Mouse (Mus musculus): ENCODE data around the gene Tpo. TPM values are rescaled to one million over a fixed set of nuclear protein-coding genes. Genes with fewer than 3 reads are reported as not detected.
A peak's percentile ranks its signal among the peaks of the same experiment; 100 is the strongest.

Tpo gene
- polyA plus RNA-seq, 1 experiment from 2014 or later = not detected

- 31% methylated on average over 1 of the region's 1 CpGs for WGBS
- Histone ChIP-seq H3K9me3 (no peaks in the 10 kb centered on the region), H3K27me3 (ENCODE audit: poor library complexity, severe bottlenecking) (no peaks in the 10 kb centered on the region), H3K4me1 (peaks cover 5% of the 10 kb centered on the region; the same call in 1 of the 2 replicates), H3K27ac (no peak overlapping the region), H3K4me3 (no peak overlapping the region), H3K36me3 (replicated peaks) (no peaks in the 10 kb centered on the region)
- DNase-seq (ENCODE audit: extremely low spot score, low spot score) = no peak
Observed at GRCm38 (mm10) chr12:30061503-30062117, 70.8 kb downstream of the Tpo start.

DNA sequence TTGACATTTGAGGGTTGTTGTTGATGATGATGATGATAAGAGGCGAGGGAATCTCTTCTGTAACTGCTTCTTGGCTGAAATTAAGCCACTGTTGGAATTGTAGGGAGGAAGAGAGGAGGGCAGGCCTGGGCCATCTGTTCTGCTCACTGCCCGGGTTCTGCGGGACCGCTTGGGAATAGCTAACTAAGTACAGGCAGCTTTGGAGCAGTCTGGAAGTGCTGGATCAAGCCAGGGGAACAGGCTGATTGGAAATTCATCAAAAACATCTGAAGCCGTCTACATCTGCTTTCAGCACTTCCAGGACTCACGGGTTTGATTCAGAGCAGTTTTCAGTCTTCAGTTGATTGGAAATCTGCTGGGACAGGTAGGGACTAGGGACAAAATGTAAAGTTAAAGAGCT is 74.4 kb downstream of the Tpo start:
- Histone ChIP-seq H3K27ac (no peak overlapping the region), H3K9me3 (no peaks in the 10 kb centered on the region), H3K27me3 (ENCODE audit: poor library complexity, severe bottlenecking) (no peaks in the 10 kb centered on the region), H3K4me1 (peaks cover 5% of the 10 kb centered on the region; the same call in 1 of the 2 replicates), H3K36me3 (replicated peaks) (no peaks in the 10 kb centered on the region), H3K4me3 (no peak overlapping the region)
- WGBS = 77% methylated on average over 6 of the region's 6 CpGs
- DNase-seq (ENCODE audit: extremely low spot score, low spot score) = no peak

DNA sequence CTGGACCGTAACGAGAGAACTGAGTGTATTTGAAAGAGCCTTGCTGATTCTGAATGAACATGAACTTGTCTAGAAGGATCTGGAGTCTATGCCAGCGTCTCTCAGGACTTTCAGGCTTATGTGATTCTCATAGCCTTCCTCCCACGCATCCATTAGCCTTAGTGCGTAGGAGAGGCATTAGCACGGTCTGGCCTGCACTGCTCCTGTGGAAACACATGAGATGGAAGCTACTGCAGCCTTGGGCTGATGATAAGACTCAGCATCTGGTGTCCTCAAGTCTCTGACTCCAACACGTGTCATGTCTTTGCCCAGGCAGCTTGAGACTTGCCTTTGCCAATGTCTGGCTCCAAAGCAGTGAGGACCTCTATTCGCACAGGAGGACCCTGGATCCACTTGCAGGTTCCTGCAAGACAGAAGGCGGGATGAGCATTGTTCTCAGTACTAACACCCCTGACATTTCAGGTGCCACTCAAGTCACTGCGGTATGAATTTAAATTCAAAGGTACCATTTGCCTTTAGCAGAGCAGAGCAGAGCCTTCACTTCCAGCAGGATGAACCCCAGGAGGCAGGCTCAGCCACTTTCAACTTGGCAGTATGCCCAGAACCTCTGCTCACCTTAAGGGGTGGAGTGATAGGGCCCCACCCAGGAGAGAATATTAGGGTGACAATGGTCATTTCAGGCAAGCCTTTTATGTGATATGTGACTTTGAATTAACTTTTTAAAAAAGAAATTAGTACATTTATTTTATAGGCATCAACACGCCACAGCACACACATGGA is 77.5 kb downstream of the Tpo start:
- no peak for DNase-seq (ENCODE audit: extremely low spot score, low spot score)
- H3K27me3 ChIP-seq (ENCODE audit: poor library complexity, severe bottlenecking) = no peaks in the 10 kb centered on the region
- H3K27ac ChIP-seq = no peak overlapping the region
- no peaks in the 10 kb centered on the region for H3K9me3 ChIP-seq
- 94% methylated on average over 11 of the region's 11 CpGs for WGBS
- no peaks in the 10 kb centered on the region for H3K4me1 ChIP-seq
- H3K36me3 ChIP-seq (replicated peaks) = no peaks in the 10 kb centered on the region
- no peak overlapping the region for H3K4me3 ChIP-seq

- Histone ChIP-seq H3K9me3 (no peaks in the 10 kb centered on the region), H3K36me3 (replicated peaks) (no peaks in the 10 kb centered on the region), H3K27me3 (ENCODE audit: poor library complexity, severe bottlenecking) (no peaks in the 10 kb centered on the region), H3K27ac (no peak overlapping the region), H3K4me3 (no peak overlapping the region), H3K4me1 (no peaks in the 10 kb centered on the region)
- DNase-seq (ENCODE audit: extremely low spot score, low spot score) = peak; percentile 47
- 19% methylated on average over 4 of the region's 4 CpGs for WGBS
Observed at GRCm38 (mm10) chr12:30050235-30050634, 82.2 kb downstream of the Tpo start.

GRCm38 (mm10) chr12:30049818-30050217 is 82.6 kb downstream of the Tpo start:
- Histone ChIP-seq H3K9me3 (no peaks in the 10 kb centered on the region), H3K27ac (no peak overlapping the region), H3K4me3 (no peak overlapping the region), H3K4me1 (no peaks in the 10 kb centered on the region), H3K36me3 (replicated peaks) (no peaks in the 10 kb centered on the region), H3K27me3 (ENCODE audit: poor library complexity, severe bottlenecking) (no peaks in the 10 kb centered on the region)
- 82% methylated on average over 9 of the region's 9 CpGs for WGBS
- no peak for DNase-seq (ENCODE audit: extremely low spot score, low spot score)

DNA sequence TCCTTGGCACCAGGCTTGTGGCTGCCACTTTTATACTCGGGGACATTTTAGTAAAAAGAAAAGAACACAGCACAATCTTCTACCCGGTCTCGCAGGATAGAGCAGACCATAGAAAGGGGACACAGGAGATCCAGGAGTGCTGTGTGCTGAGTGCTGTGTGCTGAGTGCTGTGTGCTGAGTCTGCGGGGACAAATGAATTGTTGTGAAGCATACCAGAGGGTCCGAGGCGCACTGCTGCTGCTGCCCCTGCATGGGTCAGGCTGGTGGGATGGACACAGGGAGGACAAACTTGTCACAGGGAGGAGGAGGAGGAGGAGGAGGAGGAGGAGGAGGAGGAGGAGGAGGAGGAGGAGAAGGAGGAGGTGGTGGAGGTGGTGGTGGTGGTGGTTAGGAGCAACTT is 83.6 kb downstream of the Tpo start:
- DNase-seq (ENCODE audit: extremely low spot score, low spot score) = no peak
- H3K9me3 ChIP-seq = no peaks in the 10 kb centered on the region
- H3K4me3 ChIP-seq = no peak overlapping the region
- no peak overlapping the region for H3K27ac ChIP-seq
- H3K36me3 ChIP-seq (replicated peaks) = no peaks in the 10 kb centered on the region
- no peaks in the 10 kb centered on the region for H3K27me3 ChIP-seq (ENCODE audit: poor library complexity, severe bottlenecking)
- H3K4me1 ChIP-seq = no peaks in the 10 kb centered on the region
- 85% methylated on average over 6 of the region's 6 CpGs for WGBS

DNA sequence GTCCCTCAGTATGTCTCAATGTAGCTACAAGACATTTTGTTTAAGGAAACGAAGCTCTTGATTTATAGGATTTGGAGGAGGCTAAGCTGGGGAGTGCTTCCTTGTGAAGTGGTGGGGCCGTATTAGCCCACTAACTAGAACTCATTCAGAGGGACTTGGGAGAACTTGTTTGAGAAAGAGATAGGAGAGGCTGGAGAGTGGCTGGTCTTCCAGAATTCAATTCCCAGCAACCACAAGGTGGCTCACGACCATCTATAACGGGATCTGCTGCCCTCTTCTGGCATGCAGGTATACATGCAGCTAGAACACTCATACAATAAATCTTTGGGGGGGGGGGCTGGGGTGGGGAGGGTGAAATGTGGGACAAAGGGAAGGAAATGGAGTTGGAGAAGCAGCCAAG is 92.3 kb downstream of the Tpo start:
- no peaks in the 10 kb centered on the region for H3K9me3 ChIP-seq
- WGBS = 24% methylated on average over 4 of the region's 4 CpGs
- peak; percentile 47 for DNase-seq (ENCODE audit: extremely low spot score, low spot score)
- 0 out of 2 replicates have a peak overlapping the region, but pooled peaks have one; percentile 5 for H3K27ac ChIP-seq
- H3K4me3 ChIP-seq = no peak overlapping the region
- peaks cover 36% of the 10 kb centered on the region for H3K4me1 ChIP-seq
- no peaks in the 10 kb centered on the region for H3K27me3 ChIP-seq (ENCODE audit: poor library complexity, severe bottlenecking)
- no peaks in the 10 kb centered on the region for H3K36me3 ChIP-seq (replicated peaks)

GRCm38 (mm10) chr12:30039565-30039964 is 92.9 kb downstream of the Tpo start:
- 0 out of 2 replicates have a peak overlapping the region, but pooled peaks have one; percentile 5 for H3K27ac ChIP-seq

DNA sequence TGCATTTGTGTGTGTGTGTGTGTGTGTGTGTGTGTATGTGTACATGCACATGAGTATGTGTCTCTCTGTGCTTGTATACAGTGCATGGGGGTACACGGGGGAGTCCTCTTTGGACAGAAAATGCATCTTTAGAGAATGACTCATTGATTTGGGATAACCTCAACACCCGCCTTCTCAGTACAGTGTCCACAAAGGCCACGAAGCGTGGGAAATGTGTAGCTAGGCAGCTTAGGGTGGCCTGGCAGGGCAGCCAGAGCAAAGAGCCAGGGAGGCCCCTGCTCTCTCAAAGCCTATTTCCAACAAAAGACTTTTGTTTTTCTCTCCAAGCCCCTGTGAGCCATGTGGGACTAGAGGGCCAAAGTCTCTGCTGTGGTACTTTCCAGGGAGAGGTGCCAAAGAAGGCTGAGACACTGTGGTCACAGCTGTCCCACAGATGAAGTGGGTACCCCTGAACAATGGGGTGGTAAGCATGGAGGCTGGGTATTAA is 95.8 kb downstream of the Tpo start:
- Histone ChIP-seq H3K27me3 (ENCODE audit: poor library complexity, severe bottlenecking) (no peaks in the 10 kb centered on the region), H3K4me3 (no peak overlapping the region), H3K36me3 (replicated peaks) (no peaks in the 10 kb centered on the region), H3K4me1 (peaks cover 32% of the 10 kb centered on the region), H3K27ac (peak overlapping the region; percentile 76), H3K9me3 (no peaks in the 10 kb centered on the region)
- DNase-seq (ENCODE audit: extremely low spot score, low spot score) = no peak
- 55% methylated on average over 4 of the region's 4 CpGs for whole genome bisulfite sequencing

More at GRCm38 (mm10) chr12:30039565-30039964, 92.9 kb downstream of the Tpo start:
- Histone ChIP-seq H3K9me3 (no peaks in the 10 kb centered on the region), H3K4me1 (peaks cover 39% of the 10 kb centered on the region), H3K4me3 (no peak overlapping the region), H3K27me3 (ENCODE audit: poor library complexity, severe bottlenecking) (no peaks in the 10 kb centered on the region), H3K36me3 (replicated peaks) (no peaks in the 10 kb centered on the region)
- DNase-seq (ENCODE audit: extremely low spot score, low spot score) = no peak
- WGBS = 50% methylated on average over 4 of the region's 4 CpGs

- Histone ChIP-seq H3K4me3 (no peak overlapping the region), H3K27ac (peak overlapping the region; percentile 76)
Observed at GRCm38 (mm10) chr12:30035841-30036568, 96.4 kb downstream of the Tpo start.

GRCm38 (mm10) chr12:30035406-30035805 is 97.0 kb downstream of the Tpo start:
- no peaks in the 10 kb centered on the region for H3K27me3 ChIP-seq (ENCODE audit: poor library complexity, severe bottlenecking)
- H3K9me3 ChIP-seq = no peaks in the 10 kb centered on the region
- peaks cover 31% of the 10 kb centered on the region for H3K4me1 ChIP-seq
- peak overlapping the region; percentile 76 for H3K27ac ChIP-seq
- H3K4me3 ChIP-seq = no peak overlapping the region
- WGBS = 67% methylated on average over 1 of the region's 1 CpGs
- DNase-seq (ENCODE audit: extremely low spot score, low spot score) = no peak
- H3K36me3 ChIP-seq (replicated peaks) = no peaks in the 10 kb centered on the region

More at GRCm38 (mm10) chr12:30035841-30036568, 96.4 kb downstream of the Tpo start:
- no peak for DNase-seq (ENCODE audit: extremely low spot score, low spot score)
- Histone ChIP-seq H3K4me1 (peaks cover 32% of the 10 kb centered on the region), H3K27me3 (ENCODE audit: poor library complexity, severe bottlenecking) (no peaks in the 10 kb centered on the region), H3K9me3 (no peaks in the 10 kb centered on the region), H3K36me3 (replicated peaks) (no peaks in the 10 kb centered on the region)

- H3K4me1 ChIP-seq = peaks cover 29% of the 10 kb centered on the region
- 0 out of 2 replicates have a peak overlapping the region, but pooled peaks have one; percentile 76 for H3K27ac ChIP-seq
- WGBS = 95% methylated on average over 5 of the region's 5 CpGs
- no peaks in the 10 kb centered on the region for H3K36me3 ChIP-seq (replicated peaks)
- no peak for DNase-seq (ENCODE audit: extremely low spot score, low spot score)
- no peak overlapping the region for H3K4me3 ChIP-seq
- no peaks in the 10 kb centered on the region for H3K9me3 ChIP-seq
- H3K27me3 ChIP-seq (ENCODE audit: poor library complexity, severe bottlenecking) = no peaks in the 10 kb centered on the region
Observed at GRCm38 (mm10) chr12:30034681-30035080, 97.7 kb downstream of the Tpo start.

Data from forebrain, embryonic 10.5 days (tissue).